Mouse (Mus musculus): Measurements from ENCODE around the gene Ptpn3.

Gene Ptpn3

GRCm38 (mm10) chr4:57301410-57302313 lies at the start of gene Ptpn3:
Ptpn3 (minus strand) TSS chr4:57301837.
- in situ Hi-C loops (cut with MseI, MboI), result no loop called here

DNA sequence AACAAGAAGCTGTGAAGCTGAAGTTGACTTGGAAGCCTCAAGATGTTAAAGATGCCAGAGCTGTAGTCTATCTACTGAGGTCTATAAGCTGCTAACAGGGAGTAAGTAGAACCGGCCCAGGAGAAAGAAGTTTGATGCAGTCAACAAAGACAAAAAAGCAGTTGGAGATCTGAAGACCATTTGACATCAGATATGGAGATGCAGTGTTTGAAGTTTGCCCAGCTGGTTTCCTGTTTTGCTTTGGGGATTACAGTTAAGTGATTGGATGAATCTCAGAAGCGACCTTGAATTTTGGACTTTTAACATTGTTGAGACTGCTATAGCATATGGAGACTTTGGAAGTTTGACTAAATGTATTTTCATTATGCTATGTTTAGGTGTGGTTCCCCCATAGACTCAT lies 48.9 kb upstream of the Ptpn3 start:
- in situ Hi-C loops (cut with MseI, MboI), result no loop called here

DNA sequence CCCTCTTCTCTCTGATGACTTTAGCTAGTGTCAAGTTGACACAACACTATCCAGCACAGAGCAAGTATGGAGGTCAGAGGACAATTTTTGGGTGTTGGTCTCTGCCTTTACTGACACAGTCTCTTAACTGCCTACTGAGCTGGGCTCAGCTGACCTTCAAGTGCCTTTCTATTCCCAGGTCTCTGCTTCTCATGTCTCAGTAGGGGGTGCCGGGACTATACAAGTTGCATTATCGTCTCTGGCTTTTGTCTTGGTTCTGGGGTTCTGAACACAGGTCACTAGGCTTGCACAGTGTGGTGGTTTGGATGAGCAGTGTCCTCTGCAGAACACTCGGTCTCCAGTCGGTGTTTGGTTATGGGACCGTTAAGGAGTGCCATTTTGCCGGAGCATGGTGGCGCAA lies 42.4 kb upstream of the Ptpn3 start:
- in situ Hi-C loops (cut with MseI, MboI), result no loop called here

DNA sequence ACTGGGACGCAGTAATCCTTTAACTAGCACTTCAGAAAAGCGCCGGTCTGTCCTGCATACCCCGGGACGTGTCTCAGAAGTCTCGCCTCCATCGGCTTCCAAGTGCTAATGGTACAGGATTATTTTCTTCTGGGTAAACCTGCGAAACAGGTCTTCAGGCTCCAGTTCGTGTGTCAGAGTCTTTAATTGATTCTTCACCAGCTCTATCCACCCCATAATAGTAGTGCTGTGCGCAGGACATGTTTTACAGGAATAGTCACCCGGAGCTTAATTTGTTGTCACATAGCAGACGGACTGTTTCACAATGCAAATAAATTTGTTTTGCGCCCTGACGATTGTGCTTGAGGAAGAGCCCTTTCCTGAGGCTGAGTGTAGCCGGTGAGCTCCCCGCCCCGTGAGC lies 37.3 kb upstream of the Ptpn3 start:
- in situ Hi-C loops (cut with MseI, MboI), result no loop called here

DNA sequence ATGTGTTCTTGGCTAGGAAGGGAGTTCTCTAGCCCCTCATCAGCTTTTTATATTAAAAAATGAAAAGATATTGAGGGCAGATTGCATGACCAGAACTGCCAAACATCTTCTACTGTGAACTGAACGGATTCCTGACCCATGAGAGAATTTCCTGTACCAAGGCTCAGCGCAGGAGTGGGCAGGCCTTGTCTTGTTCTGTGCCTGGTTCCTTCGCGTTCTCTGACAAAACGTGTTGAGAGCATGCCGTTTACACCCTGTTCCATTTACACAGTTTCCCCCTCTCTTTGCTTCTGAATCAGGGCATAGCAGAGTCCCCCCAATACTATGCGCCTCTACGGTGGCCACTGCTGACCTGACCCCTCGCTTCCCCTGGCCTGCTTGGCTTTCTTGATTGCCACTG lies 36.4 kb upstream of the Ptpn3 start:
- in situ Hi-C loops (cut with MseI, MboI), result no loop called here

DNA sequence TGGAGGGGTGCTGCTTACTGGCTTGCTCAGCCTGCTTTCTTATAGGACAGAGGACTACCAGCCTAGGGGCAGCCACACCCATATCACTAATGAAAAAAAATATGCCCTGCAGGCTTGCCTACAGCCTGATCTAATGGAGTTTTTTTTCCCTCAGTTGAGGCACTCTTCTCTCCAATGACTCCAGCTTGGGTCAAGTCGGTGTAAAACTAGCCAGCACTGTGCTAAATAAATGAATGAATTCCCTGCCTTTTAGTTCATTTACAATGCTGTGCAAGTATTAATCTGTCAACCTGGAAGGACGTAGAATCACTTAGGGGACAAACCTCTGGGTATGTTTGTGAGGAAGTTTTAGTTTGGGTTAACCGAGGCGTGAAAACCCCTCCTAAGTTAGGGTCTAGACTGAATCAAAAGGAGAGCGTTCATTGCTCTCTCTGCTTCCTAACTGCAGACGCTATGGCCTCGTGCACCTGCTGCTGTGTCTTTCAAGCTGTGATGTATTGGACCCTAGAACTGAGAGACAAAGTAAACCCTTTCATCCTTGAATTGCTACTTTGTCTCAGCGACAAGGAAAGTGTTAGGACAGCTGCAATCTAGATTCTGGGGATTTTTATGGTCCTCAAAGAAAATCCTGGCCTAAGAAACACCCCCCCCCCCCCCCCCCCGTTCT lies 33.5 kb upstream of the Ptpn3 start:
- in situ Hi-C loops (cut with MseI, MboI), result no loop called here

DNA sequence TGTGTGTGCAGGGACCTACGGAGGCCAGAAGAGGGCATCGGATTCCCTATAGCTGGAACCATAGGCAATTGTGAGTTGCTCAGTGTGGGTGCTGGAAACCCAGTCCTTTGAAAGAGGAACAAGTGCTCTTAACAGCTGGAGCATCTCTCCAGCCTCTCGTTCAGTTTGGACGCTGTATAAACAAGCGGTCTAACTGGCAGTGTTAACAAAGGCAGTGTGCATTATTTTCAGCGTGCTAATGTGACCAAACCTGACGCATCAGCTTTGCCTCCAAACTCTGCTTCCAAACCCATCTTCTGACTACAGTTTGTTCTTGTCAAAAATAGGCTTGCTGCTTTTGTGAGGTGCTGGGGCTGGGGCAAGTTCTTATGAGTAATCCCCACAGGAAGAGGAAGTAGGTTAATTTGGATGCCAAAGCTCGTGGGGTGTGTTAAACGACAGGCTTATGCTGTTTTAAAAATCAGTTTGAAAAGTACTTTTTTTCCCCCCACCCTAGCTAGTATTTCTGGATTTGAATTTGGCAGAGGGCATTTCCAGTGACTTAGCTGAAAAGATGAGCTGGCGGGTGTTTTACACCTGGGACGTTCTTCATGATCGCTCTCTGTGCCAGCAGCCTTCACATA lies 32.4 kb upstream of the Ptpn3 start:
- in situ Hi-C loops (cut with MseI, MboI), result no loop called here

DNA sequence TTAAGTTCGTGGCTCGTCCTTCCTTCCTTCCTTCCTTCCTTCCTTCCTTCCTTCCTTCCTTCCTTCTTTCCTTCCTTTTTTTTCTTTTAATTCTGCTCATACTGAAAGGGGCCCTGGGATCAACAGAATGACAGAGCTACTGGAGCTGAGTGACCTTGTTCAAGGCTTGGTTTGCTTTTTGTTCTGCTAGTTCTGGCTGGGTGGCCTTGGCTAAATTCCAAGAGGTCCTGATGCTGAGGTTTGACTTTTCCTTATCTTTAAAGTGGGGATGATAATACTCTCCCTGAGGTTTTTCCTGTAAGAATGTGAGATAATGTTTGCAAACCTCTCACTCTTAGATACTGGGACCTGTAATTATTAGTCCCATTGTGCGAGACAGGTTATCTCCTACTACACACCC lies 30.9 kb upstream of the Ptpn3 start:
- in situ Hi-C loops (cut with MseI, MboI), result no loop called here

DNA sequence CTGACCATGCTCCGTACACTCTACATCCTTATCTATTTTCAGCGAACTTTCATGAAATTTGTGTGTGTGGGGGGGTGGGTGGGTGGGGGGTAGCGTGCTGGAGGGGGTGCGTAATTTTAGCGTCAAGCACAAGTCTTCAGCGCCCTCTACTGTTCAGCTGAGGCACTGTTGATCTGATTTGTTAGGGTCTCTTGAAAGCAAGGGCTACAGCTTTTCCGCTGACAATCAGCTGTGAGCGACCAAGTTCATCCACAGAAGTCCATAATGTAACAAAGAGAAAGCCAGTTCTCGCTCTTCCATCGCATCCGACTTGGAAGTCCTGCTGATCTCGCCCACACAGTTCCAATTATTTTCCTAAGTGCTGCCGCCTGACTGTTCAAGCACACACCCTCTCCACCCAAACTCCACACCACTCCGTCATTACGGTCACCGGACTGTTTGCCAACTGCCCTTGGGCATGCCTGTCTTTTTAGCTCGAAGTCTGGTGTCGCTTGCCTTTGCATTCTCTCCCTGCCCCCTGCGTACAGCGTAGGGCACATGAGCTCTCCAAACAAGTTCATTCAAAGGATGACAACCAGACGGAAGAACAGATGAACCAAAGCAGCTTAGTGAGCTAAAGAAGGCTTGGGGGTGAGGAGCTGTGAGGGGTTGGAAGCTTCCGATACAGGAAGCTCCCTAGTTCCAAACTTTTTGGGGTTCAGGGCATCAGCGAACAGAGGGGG lies 19.1 kb upstream of the Ptpn3 start:
- in situ Hi-C loops (cut with MseI, MboI), result loop anchor here in 1 of 2 experiments (5.0 kb wide), 1 partner anchor 63 kb away; no protein-coding TSS in a partner anchor

- in situ Hi-C loops (cut with MseI, MboI), result no loop called here
Observed at GRCm38 (mm10) chr4:57318525-57319212, 17.0 kb upstream of the Ptpn3 start.

GRCm38 (mm10) chr4:57312256-57313166 lies 10.9 kb upstream of the Ptpn3 start:
- in situ Hi-C loops (cut with MseI, MboI), result no loop called here

DNA sequence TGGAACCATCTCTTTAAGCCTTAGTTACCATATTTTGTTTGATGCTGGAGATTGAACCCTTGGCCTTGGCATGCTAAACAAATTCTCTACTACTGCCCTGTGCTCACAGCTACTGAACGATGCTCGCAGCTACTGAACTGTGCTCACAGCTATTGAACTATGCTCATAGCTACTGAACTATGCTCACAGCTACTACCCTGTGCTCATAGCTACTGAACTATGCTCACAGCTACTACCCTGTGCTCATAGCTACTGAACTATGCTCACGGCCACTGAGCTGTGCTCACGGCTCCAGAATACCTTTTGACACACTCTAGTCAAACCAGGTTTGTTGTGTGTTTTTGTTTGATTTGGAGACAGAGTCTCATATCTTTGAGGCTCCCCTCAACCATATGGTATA lies 10.1 kb upstream of the Ptpn3 start:
- in situ Hi-C loops (cut with MseI, MboI), result no loop called here

DNA sequence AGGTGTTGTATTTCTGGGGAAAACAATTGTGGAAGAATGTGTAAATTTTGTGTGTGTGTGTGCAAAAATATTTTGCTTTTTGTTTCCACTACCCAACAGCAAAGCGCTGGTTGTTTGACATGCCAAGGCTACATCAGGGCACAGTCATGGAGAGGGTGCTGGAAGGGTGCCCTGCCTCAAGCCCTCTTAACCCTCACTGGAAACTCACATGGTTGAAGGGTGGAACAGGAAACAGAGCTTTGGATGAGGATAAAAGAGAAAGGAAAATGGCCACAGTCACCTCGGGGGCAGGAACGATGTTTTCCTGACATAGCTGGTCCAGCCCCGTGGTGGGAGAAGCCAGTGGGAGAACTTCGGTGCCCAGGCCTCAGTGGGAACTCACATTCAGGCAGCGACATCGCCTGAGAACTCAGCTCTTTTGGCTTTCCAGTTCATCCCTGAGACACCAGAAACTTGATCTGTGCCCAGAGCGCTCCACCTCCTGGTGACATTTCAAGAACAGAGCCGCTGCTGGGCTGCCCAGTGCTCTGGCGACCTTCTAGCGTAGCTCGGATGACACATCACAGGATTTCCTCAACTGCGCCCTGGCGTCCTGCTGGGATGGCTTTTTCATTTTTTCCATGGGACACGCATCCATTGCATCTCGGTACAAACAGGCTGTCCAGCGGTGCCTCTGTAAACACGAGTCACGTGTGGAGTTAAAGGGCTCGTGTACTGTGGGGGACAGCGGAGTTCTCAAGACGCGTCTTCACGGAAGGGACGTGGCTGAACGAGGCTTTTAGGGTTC lies 6.8 kb upstream of the Ptpn3 start:
- in situ Hi-C loops (cut with MseI, MboI), result no loop called here

GRCm38 (mm10) chr4:57307747-57308146 lies 6.1 kb upstream of the Ptpn3 start:
- in situ Hi-C loops (cut with MseI, MboI), result no loop called here

DNA sequence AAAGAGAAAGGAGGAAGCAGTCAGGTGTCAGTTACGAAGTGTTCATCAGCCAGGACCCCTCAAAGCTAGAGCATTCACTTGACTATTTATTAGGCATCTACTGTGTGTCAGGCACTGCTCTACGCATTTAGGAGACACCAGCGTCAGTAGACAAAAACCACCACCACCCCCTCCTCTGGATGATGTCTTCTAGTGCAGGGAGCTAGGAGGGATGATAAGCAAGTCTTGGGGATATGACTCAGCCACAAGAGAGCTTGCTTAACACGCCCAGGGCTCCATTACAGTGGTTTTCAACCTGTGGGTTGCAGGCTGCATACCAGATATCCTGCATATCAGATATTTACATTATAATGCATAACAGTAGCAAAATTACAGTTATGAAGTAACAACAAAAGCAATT lies 4.6 kb upstream of the Ptpn3 start:
- in situ Hi-C loops (cut with MseI, MboI), result no loop called here

GRCm38 (mm10) chr4:57305644-57306043 lies 4.0 kb upstream of the Ptpn3 start:
- in situ Hi-C loops (cut with MseI, MboI), result no loop called here

- in situ Hi-C loops (cut with MseI, MboI), result no loop called here
Observed at GRCm38 (mm10) chr4:57300469-57301409, 898 bp downstream of the Ptpn3 start.

Measured in mouse trophoblast stem cell (cell line).